Mouse (Mus musculus) midbrain, embryonic 13.5 days (tissue): ENCODE data around the gene Cflar. TPM values are rescaled to one million over a fixed set of nuclear protein-coding genes. Genes with fewer than 3 reads are reported as not detected.

ENCODE experiments used
- ATAC-seq: fragments of 200-750 bp; cut with Nextera tagmentation; 2 replicates; pipeline ENCODE4 v1.8.0; 2017; ENCODE audit warnings: mild to moderate bottlenecking, moderate TSS enrichment, moderate library complexity
- H3K27ac ChIP-seq: fragments of 300-500 bp; sonication (generic); 2 replicates; pipeline ENCODE4 v1.5.1; 2015; ENCODE audit warnings: inconsistent platforms, mild to moderate bottlenecking, moderate library complexity
- H3K27me3 ChIP-seq: fragments of 300-500 bp; sonication (generic); 2 replicates; pipeline ENCODE4 v1.6.1; 2015; ENCODE audit warnings: mild to moderate bottlenecking, inconsistent platforms
- H3K36me3 ChIP-seq: fragments of 300-500 bp; sonication (generic); 2 replicates; pipeline ENCODE4 v1.6.1; 2015; ENCODE audit warnings: mild to moderate bottlenecking, inconsistent platforms
- H3K4me1 ChIP-seq: fragments of 300-500 bp; sonication (generic); replicated peaks from 2 replicates; pipeline ENCODE4 v1.6.1; 2015; ENCODE audit warnings: inconsistent platforms
- H3K4me2 ChIP-seq: fragments of 300-500 bp; sonication (generic); replicated peaks from 2 replicates; pipeline ENCODE4 v1.6.1; 2015; ENCODE audit warnings: moderate library complexity, mild to moderate bottlenecking, inconsistent platforms
- H3K4me3 ChIP-seq: fragments of 300-500 bp; sonication (generic); replicated peaks from 2 replicates; pipeline ENCODE4 v1.5.1; 2015; ENCODE audit warnings: mild to moderate bottlenecking, inconsistent platforms
- H3K9ac ChIP-seq: fragments of 300-500 bp; sonication (generic); replicated peaks from 2 replicates; pipeline ENCODE4 v1.6.1; 2015; ENCODE audit warnings: mild to moderate bottlenecking, inconsistent platforms
- H3K9me3 ChIP-seq: fragments of 300-500 bp; sonication (generic); 2 replicates; pipeline ENCODE4 v1.6.1; 2016; ENCODE audit warnings: mild to moderate bottlenecking, inconsistent platforms
- WGBS: fragments of 180-500 bp; shearing (Covaris S2); methylation state at CpG from one replicate; pipeline ENCODE4 v1.1.7; 2015; 5-methylcytosine and 5-hydroxymethylcytosine counted together
- polyA plus RNA-seq: library from polyadenylated mRNA; unstranded; fragments of >200 nt; fragmentation: Nextera tagmentation; extraction: Ambion mirVana; gene quantifications from 2 replicates; pipeline ENCODE4 v1.2.1, GENCODE M21; 2015

The Cflar gene
- polyA plus RNA-seq, 1 experiment from 2014 or later: 16.4 TPM

DNA sequence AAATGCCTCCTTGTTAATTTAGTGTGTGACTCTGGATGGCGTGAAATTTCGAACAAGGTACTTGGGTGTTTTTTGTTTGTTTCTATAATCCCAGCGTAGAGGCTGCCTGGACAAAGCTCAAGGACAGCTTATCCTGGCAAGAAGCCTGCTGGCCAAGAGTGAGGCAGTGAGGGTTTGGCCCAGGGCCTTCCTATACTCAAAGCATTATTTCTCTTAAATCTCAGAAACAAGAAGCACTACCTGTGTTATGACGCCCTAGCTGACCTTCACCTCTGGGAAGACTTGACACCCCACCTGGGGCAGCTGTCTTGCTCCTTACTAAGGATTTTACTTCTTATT lies 2.6 kb downstream of the Cflar start:
- WGBS: 52% methylated on average over 4 of the region's 4 CpGs

DNA sequence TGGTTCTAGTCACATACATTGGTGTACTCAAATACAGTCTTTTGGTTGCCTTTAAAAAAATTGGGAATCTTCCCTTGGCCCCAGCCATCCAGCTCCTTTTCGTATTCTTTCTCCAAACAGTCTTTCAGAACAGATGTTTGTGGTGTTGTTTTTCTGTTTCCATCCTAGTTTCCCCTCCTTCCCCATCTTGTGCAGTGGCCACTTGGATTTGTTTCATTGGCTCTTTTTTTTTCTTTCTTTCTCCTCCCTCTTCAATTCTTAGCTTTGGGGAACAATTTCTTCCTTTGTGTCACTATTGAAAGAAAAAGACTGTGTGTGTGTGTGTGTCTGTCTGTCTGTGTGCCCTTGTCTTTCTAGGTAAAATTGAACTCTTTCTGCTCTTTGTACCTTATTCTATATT lies 3.1 kb downstream of the Cflar start:
- no peaks in the 10 kb centered on the region for H3K9me3 ChIP-seq
- H3K4me2 ChIP-seq: peak overlapping the region; percentile 75
- ATAC-seq: no peak
- H3K36me3 ChIP-seq: 0 out of 2 replicates have a peak, but pooled peaks cover 2% of the 10 kb centered on the region
- H3K9ac ChIP-seq: 0 out of 2 replicates have a peak overlapping the region, but pooled peaks have one; percentile 68
- WGBS: 84% methylated on average over 1 of the region's 1 CpGs
- H3K4me3 ChIP-seq: peak overlapping the region; percentile 64
- H3K27ac ChIP-seq: no peak overlapping the region
- no peaks in the 10 kb centered on the region for H3K27me3 ChIP-seq
- H3K4me1 ChIP-seq: peaks cover 16% of the 10 kb centered on the region

More for the DNA sequence above, 2.6 kb downstream of the Cflar start:
- H3K9me3 ChIP-seq: no peaks in the 10 kb centered on the region
- H3K4me1 ChIP-seq: peaks cover 16% of the 10 kb centered on the region
- H3K27me3 ChIP-seq: no peaks in the 10 kb centered on the region
- peak overlapping the region; percentile 64 for H3K4me3 ChIP-seq
- H3K27ac ChIP-seq: no peak overlapping the region
- H3K36me3 ChIP-seq: 0 out of 2 replicates have a peak, but pooled peaks cover 2% of the 10 kb centered on the region
- no peak for ATAC-seq
- peak overlapping the region; percentile 68; the same call in 1 of the 2 replicates for H3K9ac ChIP-seq
- peak overlapping the region; percentile 75 for H3K4me2 ChIP-seq

DNA sequence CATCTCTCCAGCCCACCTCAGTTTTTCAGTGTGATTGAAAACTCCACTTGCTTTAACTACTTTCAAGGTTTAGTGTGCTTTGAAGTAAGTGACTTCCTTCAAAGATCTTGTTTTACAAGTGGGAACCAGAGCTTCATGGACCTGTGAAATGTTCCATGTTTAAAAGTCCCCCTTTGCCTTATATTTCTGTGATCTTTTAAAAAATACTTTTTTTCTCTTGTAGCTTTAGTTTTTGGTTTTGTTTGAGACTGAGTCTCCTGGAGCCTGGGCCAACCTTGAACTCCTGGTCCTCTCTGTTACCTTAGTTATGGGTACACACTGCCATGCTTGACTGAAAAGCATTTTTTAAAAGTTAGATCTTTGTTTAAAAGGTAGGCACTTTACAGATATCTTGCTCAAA lies 4.2 kb downstream of the Cflar start:
- H3K36me3 ChIP-seq: 0 out of 2 replicates have a peak, but pooled peaks cover 2% of the 10 kb centered on the region
- no peak for ATAC-seq
- H3K4me3 ChIP-seq: no peak overlapping the region
- no peaks in the 10 kb centered on the region for H3K9me3 ChIP-seq
- H3K27ac ChIP-seq: no peak overlapping the region
- no peak overlapping the region for H3K4me2 ChIP-seq
- peaks cover 16% of the 10 kb centered on the region for H3K4me1 ChIP-seq
- H3K27me3 ChIP-seq: no peaks in the 10 kb centered on the region
- no peak overlapping the region for H3K9ac ChIP-seq

DNA sequence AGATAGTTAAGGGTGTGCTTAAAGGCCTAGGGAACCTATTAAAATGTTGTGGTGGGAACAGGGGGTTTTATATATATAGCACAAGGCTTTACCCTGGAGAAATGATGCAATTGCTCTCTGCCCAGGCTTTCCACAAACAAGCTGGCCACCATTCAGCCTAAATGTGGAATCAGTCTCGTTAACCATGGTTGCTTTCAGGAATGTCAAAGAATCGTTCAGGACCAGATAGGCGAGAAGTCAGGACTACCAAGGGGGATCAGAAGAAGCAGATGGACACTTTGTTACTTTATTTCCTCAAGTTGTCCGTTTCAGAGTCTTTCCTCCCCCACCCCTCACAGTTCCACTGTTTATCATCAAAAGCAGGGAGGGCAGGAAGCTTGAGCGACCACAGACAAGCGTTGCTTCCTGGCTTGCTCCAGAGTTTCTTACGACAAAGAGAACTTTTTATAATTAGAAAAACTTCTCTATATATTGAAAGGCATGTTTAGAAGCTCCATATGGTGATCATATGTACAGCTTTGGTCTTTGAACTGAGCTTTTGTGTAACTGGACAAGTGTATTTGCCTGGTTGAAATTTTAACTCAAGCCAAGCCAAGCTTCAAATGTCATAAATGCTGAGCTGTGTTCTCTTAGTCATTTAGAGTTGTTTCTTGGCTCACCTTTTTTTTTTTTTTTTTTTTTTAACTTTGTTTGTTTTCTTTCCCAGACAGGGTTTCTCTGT lies 5.0 kb downstream of the Cflar start:
- 0 out of 2 replicates have a peak, but pooled peaks cover 2% of the 10 kb centered on the region for H3K36me3 ChIP-seq
- no peaks in the 10 kb centered on the region for H3K9me3 ChIP-seq
- H3K27ac ChIP-seq: no peak overlapping the region
- no peak overlapping the region for H3K4me2 ChIP-seq
- H3K4me1 ChIP-seq: peaks cover 13% of the 10 kb centered on the region
- no peak for ATAC-seq
- WGBS: 64% methylated on average over 7 of the region's 7 CpGs
- H3K27me3 ChIP-seq: no peaks in the 10 kb centered on the region
- no peak overlapping the region for H3K9ac ChIP-seq
- H3K4me3 ChIP-seq: no peak overlapping the region

DNA sequence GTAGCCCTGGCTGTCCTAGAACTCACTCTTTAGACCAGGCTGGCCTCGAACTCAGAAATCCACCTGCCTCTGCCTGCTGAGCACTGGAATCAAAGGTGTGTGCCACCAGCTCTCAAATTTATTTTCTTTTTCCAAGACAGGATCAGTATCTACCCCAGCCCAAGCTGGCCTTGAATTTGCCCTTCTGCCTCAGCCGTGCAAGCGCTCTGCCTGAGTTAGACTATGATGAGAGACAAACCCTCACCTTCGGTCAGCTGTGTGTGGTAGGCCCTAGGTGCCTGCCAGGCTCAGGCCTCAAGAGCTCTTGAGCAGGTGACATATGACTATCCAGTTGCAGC lies 5.5 kb downstream of the Cflar start:
- Histone ChIP-seq H3K9me3 (no peaks in the 10 kb centered on the region), H3K9ac (no peak overlapping the region), H3K4me3 (no peak overlapping the region), H3K4me2 (no peak overlapping the region), H3K27me3 (no peaks in the 10 kb centered on the region), H3K27ac (no peak overlapping the region), H3K4me1 (peaks cover 13% of the 10 kb centered on the region), H3K36me3 (0 out of 2 replicates have a peak, but pooled peaks cover 2% of the 10 kb centered on the region)
- WGBS: 96% methylated on average over 4 of the region's 4 CpGs
- no peak for ATAC-seq

DNA sequence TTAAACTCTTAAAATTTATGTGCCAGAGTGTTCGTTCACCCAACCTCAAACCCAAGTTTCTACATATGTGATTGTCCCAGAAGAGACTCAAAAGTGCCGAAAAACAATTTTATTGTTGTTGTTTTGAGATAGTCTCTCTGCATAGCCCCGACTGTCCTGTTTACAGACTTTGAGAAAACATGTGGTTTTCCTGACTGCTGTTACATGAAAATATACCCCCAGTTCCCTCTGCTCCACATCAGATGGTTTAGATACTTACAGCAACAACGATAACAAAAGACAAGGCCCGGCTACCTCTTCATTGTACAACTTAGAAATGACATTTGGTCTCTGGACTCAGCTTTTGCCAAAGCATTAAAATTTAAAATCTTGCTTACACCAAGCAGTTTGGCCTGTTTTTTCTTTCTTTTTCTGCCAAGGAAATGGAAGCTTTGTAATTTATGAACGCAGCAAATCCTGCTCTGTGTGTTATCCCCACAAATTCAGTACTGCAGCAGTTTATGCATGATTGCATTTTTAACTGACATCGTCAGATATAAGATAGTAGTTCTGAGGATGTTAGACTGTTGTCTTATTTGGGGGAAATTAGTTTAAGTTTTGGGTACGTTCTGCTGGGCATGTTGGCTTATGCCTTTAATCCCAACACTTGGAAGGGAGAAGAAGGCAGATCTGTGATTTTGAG lies 6.4 kb downstream of the Cflar start:
- H3K27me3 ChIP-seq: no peaks in the 10 kb centered on the region
- H3K4me1 ChIP-seq: peaks cover 9% of the 10 kb centered on the region
- H3K9ac ChIP-seq: no peak overlapping the region
- ATAC-seq: no peak
- no peak overlapping the region for H3K27ac ChIP-seq
- 0 out of 2 replicates have a peak, but pooled peaks cover 2% of the 10 kb centered on the region for H3K36me3 ChIP-seq
- no peaks in the 10 kb centered on the region for H3K9me3 ChIP-seq
- no peak overlapping the region for H3K4me3 ChIP-seq
- WGBS: 94% methylated on average over 8 of the region's 8 CpGs
- no peak overlapping the region for H3K4me2 ChIP-seq

DNA sequence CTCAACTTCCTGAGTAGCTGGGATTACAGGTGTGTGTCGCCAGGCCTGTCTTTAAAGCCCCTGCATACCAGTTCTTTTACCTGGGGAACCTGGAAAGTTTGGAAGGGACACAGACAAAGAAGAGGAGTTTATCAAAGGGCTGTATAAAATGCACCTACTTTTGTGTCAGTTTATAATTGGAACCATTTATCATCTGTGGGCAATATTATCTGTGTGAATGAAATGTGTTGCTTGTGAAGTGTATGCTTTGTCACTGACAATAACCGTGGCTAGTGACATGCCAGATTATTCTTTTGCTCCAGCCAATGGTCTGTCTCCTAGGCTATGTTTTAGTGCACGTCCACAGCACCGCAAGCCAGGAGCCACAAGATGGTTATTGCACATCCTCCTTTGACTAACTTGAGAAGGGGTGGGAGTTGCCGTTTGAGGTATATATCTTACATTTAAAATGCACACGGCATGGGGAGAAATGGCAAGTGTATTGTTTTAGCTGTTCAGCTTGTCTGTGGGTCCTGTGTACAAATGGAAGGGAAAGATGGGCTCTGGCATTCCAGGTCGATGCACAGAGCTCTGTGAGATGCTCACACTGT lies 8.1 kb downstream of the Cflar start:
- Histone ChIP-seq H3K4me1 (0 out of 2 replicates have a peak, but pooled peaks cover 3% of the 10 kb centered on the region), H3K36me3 (0 out of 2 replicates have a peak, but pooled peaks cover 2% of the 10 kb centered on the region), H3K9me3 (no peaks in the 10 kb centered on the region), H3K4me3 (no peak overlapping the region), H3K4me2 (no peak overlapping the region), H3K27me3 (no peaks in the 10 kb centered on the region), H3K9ac (no peak overlapping the region), H3K27ac (no peak overlapping the region)
- ATAC-seq: no peak
- 90% methylated on average over 7 of the region's 7 CpGs for WGBS

DNA sequence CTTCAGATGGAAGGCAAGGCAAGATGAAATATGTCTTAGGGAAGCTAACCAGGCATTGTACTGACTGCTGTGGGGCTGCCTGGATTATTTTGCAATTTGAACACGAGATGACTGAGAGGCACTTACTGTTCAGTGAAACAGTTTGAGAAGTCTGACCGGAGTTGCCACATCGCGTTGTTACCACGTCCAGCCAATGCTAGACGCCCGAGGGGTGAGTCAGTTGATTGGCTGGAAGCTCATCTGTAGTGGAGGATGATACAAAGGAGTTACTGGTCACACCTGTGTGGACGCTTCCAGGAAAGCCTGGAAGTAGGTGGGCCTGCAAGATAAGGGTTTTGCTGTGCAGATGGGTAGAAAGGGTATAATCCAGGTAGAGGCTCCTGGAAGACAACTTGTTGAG lies 8.8 kb downstream of the Cflar start:
- H3K4me1 ChIP-seq: 0 out of 2 replicates have a peak, but pooled peaks cover 3% of the 10 kb centered on the region
- WGBS: 89% methylated on average over 8 of the region's 8 CpGs

DNA sequence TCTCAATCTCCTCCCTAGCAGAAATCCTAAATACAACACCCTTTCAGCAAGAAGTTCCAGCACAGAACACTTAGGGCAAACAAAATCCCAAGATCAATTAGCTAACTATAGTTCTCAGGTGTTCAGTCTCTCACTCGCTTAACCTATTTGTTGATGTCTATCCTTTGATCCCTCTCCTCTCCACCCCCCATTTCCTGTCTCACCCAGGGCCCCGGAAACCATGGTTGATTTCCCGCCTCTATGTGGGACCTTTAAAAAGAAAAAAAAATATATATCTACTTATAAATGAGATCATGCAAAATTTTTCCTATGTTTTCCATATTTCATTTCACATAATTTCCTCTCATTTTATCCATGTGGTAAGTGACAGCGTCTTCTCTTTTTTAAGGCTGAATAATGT lies 9.7 kb downstream of the Cflar start:
- Histone ChIP-seq H3K27me3 (no peaks in the 10 kb centered on the region), H3K36me3 (0 out of 2 replicates have a peak, but pooled peaks cover 2% of the 10 kb centered on the region), H3K27ac (no peak overlapping the region), H3K4me3 (no peak overlapping the region), H3K4me2 (no peak overlapping the region), H3K9me3 (no peaks in the 10 kb centered on the region), H3K9ac (no peak overlapping the region), H3K4me1 (0 out of 2 replicates have a peak, but pooled peaks cover 3% of the 10 kb centered on the region)
- WGBS: 91% methylated on average over 4 of the region's 4 CpGs
- no peak for ATAC-seq

More for the DNA sequence above, 8.8 kb downstream of the Cflar start:
- H3K36me3 ChIP-seq: 0 out of 2 replicates have a peak, but pooled peaks cover 2% of the 10 kb centered on the region
- no peak for ATAC-seq
- no peak overlapping the region for H3K4me3 ChIP-seq
- no peak overlapping the region for H3K27ac ChIP-seq
- no peak overlapping the region for H3K4me2 ChIP-seq
- no peaks in the 10 kb centered on the region for H3K9me3 ChIP-seq
- H3K9ac ChIP-seq: no peak overlapping the region
- no peaks in the 10 kb centered on the region for H3K27me3 ChIP-seq

DNA sequence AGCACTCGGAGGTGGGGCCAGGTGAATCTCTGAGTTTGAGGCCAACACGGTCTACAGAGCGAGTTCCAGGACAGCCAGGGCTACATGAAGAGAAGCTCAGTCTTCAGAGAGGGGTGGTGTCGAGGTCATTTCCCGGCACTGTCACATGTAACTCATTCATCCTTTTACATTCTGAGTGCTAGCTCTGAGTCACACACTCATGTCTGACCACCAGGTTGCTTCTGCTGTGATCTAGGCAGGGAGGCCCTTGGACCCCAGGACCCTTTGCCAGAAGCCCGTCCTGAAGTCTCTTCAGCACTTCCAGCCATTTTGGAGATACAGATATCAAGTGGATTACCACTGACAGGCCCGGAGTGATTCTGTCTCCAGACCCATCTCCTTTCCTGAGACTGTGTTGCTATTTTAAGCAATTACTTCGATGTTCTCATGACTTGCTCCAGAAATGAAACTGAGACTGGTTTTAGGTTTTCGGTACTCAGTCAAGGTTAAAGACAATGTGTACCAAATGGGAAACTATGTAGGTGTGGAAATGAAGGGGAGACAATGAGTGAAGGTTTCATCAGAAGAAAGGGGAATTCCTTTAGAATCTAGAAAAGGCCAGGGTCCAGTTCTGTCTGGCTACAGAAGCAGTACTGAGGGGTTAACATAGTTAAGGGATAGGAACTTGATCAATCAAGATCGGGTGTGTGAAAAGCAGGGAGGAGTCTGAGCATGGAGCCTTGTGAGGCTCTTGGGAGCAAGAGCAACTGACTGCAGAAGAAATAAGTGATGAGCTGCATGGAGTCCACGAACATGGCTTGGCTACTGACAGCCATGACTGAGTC lies 11.0 kb downstream of the Cflar start:
- no peaks in the 10 kb centered on the region for H3K27me3 ChIP-seq
- 0 out of 2 replicates have a peak, but pooled peaks cover 3% of the 10 kb centered on the region for H3K4me1 ChIP-seq
- WGBS: 90% methylated on average over 11 of the region's 11 CpGs
- ATAC-seq: no peak
- no peaks in the 10 kb centered on the region for H3K9me3 ChIP-seq
- H3K36me3 ChIP-seq: 0 out of 2 replicates have a peak, but pooled peaks cover 3% of the 10 kb centered on the region
- H3K4me2 ChIP-seq: no peak overlapping the region
- no peak overlapping the region for H3K27ac ChIP-seq
- H3K9ac ChIP-seq: no peak overlapping the region
- no peak overlapping the region for H3K4me3 ChIP-seq

DNA sequence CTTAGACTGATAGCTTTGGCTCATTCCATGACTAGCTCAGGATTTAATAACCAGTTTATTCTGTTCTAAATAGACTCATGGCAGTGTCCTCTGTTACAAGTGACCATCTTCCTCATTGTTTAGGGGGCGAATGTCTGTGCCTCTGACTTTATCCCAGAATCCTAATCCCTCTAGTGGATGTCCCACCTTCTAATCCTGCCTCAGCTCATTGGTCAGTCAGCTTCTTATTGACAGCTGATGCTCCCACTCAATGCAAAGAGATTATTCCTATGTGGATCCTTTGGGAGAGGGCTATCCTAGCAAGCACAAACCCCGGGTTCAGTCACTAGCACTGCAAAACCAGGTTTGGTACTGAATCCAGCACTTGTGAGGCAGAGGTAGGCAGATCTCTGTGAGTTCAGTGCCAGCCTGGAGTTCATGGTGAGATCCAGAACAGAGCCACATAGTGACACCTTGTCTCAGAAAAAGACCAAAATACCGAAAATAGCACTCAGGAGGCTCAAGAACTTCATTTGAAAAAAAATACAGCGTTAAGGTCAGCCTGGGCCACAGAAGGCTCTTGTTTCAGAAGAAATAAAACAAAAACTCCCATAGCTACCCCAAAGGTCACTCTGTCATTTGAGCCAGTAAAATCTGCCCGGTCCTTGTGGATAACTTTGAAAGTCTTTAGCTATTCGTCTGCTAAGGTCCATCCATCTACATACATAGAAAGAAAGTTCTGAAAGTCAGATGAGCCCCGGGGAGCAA lies 11.9 kb downstream of the Cflar start:
- Histone ChIP-seq H3K36me3 (peaks cover 10% of the 10 kb centered on the region; the same call in 1 of the 2 replicates), H3K9ac (no peak overlapping the region), H3K4me3 (no peak overlapping the region), H3K27me3 (no peaks in the 10 kb centered on the region), H3K9me3 (no peaks in the 10 kb centered on the region), H3K27ac (no peak overlapping the region), H3K4me2 (no peak overlapping the region), H3K4me1 (0 out of 2 replicates have a peak, but pooled peaks cover 3% of the 10 kb centered on the region)
- ATAC-seq: no peak
- WGBS: 68% methylated on average over 7 of the region's 7 CpGs
